Mouse (Mus musculus) ES-Bruce4 (cell line): ENCODE measurements at regions not wholly inside any gene's neighbourhood (a gene's known extent, or its start where the extent isn't known, plus 50 kb on each side); places are given as distances from the start of the nearest gene placed in this dataset.
"Not testable (repeated sequence)": the region's sequence is repeated elsewhere in the genome, so short reads cannot be mapped to it uniquely, and the experiment has no call there.

ENCODE experiments used
- H3K27ac ChIP-seq: 2 replicates; pipeline ENCODE4 v1.5.1; 2012; ENCODE audit warnings: low read length, inconsistent platforms; ENCODE audit not compliant: insufficient read depth
- H3K27me3 ChIP-seq: 2 replicates; pipeline ENCODE4 v1.6.1; 2012; ENCODE audit warnings: mild to moderate bottlenecking, low read length, inconsistent platforms; ENCODE audit not compliant: control insufficient read depth, poor library complexity, insufficient read depth, severe bottlenecking
- H3K36me3 ChIP-seq: 2 replicates; pipeline ENCODE4 v1.6.1; 2012; ENCODE audit warnings: inconsistent platforms, mild to moderate bottlenecking, low read length, moderate library complexity; ENCODE audit not compliant: control insufficient read depth, poor library complexity, insufficient read depth, severe bottlenecking
- H3K4me1 ChIP-seq: one replicate; pipeline ENCODE4 v1.8.1; 2011; ENCODE audit warnings: low read length; ENCODE audit not compliant: control insufficient read depth, insufficient read depth
- H3K4me3 ChIP-seq: 2 replicates; pipeline ENCODE4 v1.5.1; 2011; ENCODE audit warnings: low read depth, mild to moderate bottlenecking, low read length
- H3K9ac ChIP-seq: 2 replicates; pipeline ENCODE4 v1.6.1; 2012; ENCODE audit warnings: low read depth, mild to moderate bottlenecking, inconsistent platforms; ENCODE audit not compliant: poor library complexity, severe bottlenecking
- H3K9me3 ChIP-seq: replicated peaks from 2 replicates; pipeline ENCODE4 v1.6.1; 2012; ENCODE audit warnings: mild to moderate bottlenecking, low read length, inconsistent platforms; ENCODE audit not compliant: control insufficient read depth, poor library complexity, insufficient read depth, severe bottlenecking
- CTCF ChIP-seq: IDR thresholded peaks from one replicate; pipeline ENCODE4 v1.8.1; 2011; ENCODE audit warnings: low read depth, low read length
- EP300 ChIP-seq: IDR thresholded peaks from 2 replicates; pipeline ENCODE4 v1.6.1; 2011; ENCODE audit warnings: low read depth, low read length; ENCODE audit not compliant: insufficient read depth
- POLR2A ChIP-seq: IDR thresholded peaks from one replicate; pipeline ENCODE4 v1.8.1; 2011; ENCODE audit warnings: low read length; ENCODE audit not compliant: insufficient read depth

DNA sequence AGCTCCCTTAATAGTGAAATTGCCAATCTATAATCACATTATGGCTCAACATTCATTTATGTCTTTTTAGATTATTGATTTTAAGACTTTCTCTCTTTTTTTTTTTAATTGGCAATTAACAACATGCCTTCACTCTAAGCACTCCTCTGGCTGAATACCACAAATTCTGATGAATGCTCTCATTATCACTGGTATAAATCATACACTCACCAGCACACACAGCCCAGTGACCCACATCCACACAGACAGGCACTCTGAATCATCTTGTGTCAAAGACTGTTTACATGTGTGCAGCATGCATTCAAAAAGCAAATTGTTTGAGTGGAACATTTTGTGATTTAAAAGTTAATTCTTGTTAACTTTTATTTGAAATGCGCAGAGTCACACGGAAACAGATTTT, 649.2 kb downstream of the Lrriq3 start:
- Histone ChIP-seq H3K27me3 (no peaks in the 10 kb centered on the region), H3K4me3 (no peak overlapping the region), H3K4me1 (no peaks in the 10 kb centered on the region), H3K9ac (no peak overlapping the region), H3K27ac (no peak overlapping the region), H3K9me3 (peaks cover 6% of the 10 kb centered on the region; the same call in 1 of the 2 replicates), H3K36me3 (no peaks in the 10 kb centered on the region)
- TF ChIP-seq CTCF: no peak
- TF ChIP-seq POLR2A: no peak
- no peak for TF ChIP-seq EP300

DNA sequence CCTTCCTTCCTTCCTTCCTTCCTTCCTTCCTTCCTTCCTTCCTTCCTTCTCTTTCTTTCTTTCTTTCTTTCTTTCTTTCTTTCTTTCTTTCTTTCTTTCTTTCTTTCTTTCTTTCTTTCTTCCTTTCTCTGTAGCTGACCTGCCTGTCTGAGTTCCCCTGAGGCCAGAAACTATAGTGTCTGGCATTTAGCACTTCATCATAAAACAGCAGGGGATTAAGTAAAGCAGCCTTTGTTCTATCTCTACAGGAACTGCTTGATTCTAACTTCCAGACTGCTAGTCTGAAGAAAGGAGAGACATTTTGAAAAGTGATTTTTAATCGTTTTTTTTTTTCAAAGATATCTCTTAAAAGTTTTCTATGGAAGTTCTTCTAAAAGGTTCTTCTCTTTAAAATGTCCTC, 653.4 kb downstream of the Lrriq3 start:
- H3K9me3 ChIP-seq, H3K4me3 ChIP-seq, H3K27me3 ChIP-seq, H3K36me3 ChIP-seq, H3K9ac ChIP-seq, H3K4me1 ChIP-seq, H3K27ac ChIP-seq: not testable (repeated sequence)

DNA sequence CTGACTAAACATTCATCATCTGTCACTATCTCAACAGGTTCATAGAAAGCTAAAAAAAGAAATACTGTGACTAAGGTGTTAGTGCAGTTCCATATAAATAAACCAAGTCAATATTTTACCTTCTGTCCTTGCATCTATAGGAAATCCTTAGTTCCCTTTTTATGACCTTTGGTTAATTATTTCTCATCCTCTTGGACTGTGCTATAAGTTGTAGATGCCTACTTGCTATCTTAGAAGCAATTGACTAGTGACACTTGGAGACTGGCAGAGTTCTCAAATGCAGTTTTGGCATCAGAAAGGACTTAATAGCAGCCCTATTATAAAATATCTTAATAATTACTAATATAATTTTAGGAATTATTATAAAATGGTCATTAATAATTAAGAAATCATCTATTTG, 654.3 kb downstream of the Lrriq3 start:
- Histone ChIP-seq H3K4me3 (no peak overlapping the region), H3K27me3 (no peaks in the 10 kb centered on the region), H3K27ac (no peak overlapping the region), H3K9me3 (peaks cover 6% of the 10 kb centered on the region; the same call in 1 of the 2 replicates), H3K36me3 (no peaks in the 10 kb centered on the region), H3K9ac (no peak overlapping the region), H3K4me1 (no peaks in the 10 kb centered on the region)
- TF ChIP-seq EP300 (no peak), POLR2A (no peak), CTCF (no peak)

DNA sequence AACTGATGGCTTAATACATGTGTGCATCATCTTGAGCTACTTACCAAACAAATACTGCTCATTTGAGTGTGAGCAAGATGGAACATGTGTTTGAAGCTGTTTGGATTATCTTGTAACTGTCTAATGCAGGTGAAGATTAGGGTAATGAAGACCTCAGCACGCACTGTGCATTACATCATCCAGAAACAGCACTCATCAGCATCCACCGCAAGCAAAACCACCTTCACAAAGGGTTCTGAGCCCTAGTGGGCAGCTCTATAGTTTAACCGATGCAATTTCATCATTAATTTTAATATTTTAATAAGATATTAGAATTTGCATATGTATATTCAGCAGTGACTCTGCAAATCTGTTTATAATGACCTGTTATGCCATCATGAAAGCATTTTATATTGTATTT, 664.1 kb downstream of the Lrriq3 start:
- Histone ChIP-seq H3K36me3 (no peaks in the 10 kb centered on the region), H3K9me3 (peaks cover 3% of the 10 kb centered on the region; the same call in 1 of the 2 replicates), H3K9ac (no peak overlapping the region), H3K27ac (no peak overlapping the region), H3K4me3 (no peak overlapping the region), H3K4me1 (no peaks in the 10 kb centered on the region), H3K27me3 (no peaks in the 10 kb centered on the region)
- TF ChIP-seq POLR2A (no peak), EP300 (no peak), CTCF (no peak)

DNA sequence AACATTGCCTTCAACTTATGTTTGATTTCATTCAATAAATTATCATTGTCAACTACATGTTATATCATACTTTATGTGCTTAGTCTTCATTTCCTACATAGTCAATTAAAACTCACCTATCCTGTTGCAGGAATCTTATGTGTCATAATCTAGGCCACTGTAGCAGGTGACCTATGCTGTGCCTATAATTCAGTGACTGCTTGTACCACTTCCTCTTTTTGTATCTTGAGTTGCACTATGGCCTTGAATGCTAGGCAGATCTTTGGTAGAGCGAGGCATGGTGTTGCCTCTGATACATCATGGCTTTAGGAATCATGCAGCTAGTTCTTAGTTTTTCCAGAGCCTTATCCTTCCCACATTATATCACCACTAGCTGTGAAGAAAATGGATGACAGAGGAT, 682.8 kb downstream of the Lrriq3 start:
- H3K4me3 ChIP-seq: no peak overlapping the region
- no peak overlapping the region for H3K9ac ChIP-seq
- no peaks in the 10 kb centered on the region for H3K9me3 ChIP-seq
- H3K4me1 ChIP-seq: no peaks in the 10 kb centered on the region
- H3K36me3 ChIP-seq: no peaks in the 10 kb centered on the region
- TF ChIP-seq EP300: no peak
- no peak for TF ChIP-seq CTCF
- TF ChIP-seq POLR2A: no peak
- no peak overlapping the region for H3K27ac ChIP-seq
- no peaks in the 10 kb centered on the region for H3K27me3 ChIP-seq

DNA sequence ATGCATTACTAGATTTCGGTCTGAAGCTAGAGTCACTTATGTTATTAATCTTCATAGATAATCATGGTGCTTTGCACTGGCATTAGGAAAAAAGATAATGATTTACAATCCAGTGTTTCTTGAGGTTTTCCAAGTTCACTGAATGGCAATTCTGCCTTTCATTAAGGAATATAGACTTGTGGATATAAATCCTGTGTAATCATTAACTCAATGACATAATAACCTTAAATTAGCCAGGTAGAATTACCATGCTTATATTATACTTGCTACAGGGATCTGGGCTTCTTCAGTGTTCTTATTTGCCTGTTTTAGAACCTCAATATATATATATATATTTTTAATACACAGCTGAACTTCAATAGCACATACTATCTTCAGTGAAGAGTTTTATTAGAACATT, 683.8 kb downstream of the Lrriq3 start:
- Histone ChIP-seq H3K4me3 (no peak overlapping the region), H3K36me3 (no peaks in the 10 kb centered on the region), H3K9ac (no peak overlapping the region), H3K27ac (no peak overlapping the region), H3K27me3 (no peaks in the 10 kb centered on the region), H3K4me1 (no peaks in the 10 kb centered on the region), H3K9me3 (no peaks in the 10 kb centered on the region)
- TF ChIP-seq EP300 (no peak), CTCF (no peak), POLR2A (no peak)

DNA sequence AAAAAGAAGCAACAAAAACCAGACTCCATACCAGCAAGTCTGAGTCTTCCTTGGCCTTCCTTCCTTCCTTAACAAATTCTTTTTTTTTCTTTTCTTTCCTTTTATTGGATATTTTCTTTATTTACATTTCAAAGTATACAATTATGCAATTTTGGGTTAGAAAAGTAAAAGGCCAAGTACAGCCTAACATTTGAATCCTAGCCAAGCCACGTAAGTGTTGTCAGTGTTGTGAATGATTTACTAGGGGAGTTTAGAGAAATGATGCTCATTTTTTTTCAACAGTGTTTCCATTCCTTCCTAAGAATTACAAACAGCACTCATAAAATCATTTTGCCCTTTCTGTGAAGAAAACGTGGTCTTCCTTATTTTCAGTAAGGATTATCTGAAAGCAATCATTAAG, 722.5 kb downstream of the Lrriq3 start:
- no peaks in the 10 kb centered on the region for H3K9me3 ChIP-seq
- no peaks in the 10 kb centered on the region for H3K36me3 ChIP-seq
- H3K27ac ChIP-seq: no peak overlapping the region
- TF ChIP-seq POLR2A (no peak), CTCF (no peak), EP300 (no peak)
- H3K27me3 ChIP-seq: no peaks in the 10 kb centered on the region
- no peaks in the 10 kb centered on the region for H3K4me1 ChIP-seq
- no peak overlapping the region for H3K4me3 ChIP-seq
- H3K9ac ChIP-seq: no peak overlapping the region
